Mouse (Mus musculus) liver, postnatal 0 days (tissue): Measurements from ENCODE around the gene Ccdc78. TPM values are rescaled to one million over a fixed set of nuclear protein-coding genes. Genes with fewer than 3 reads are reported as not detected.
A peak's percentile ranks its signal among the peaks of the same experiment; 100 is the strongest.

Experiments used
- ATAC-seq: fragments of 200-750 bp; cut with Nextera tagmentation; 2 replicates; pipeline ENCODE4 v1.8.0; 2017; ENCODE audit warnings: mild to moderate bottlenecking, moderate library complexity
- DNase-seq: peaks from one replicate; pipeline ENCODE4 v3.0.0-alpha.2; 2016
- H3K27ac ChIP-seq: fragments of 300-500 bp; sonication (generic); 2 replicates; pipeline ENCODE4 v1.5.1; 2014; ENCODE audit warnings: antibody characterized with exemption, moderate library complexity, mild to moderate bottlenecking, low read depth
- H3K27me3 ChIP-seq: fragments of 300-500 bp; sonication (generic); 2 replicates; pipeline ENCODE4 v1.6.1; 2014; ENCODE audit warnings: low read length, control low read depth, mixed read lengths; ENCODE audit not compliant: insufficient read depth
- H3K36me3 ChIP-seq: fragments of 300-500 bp; sonication (generic); replicated peaks from 2 replicates; pipeline ENCODE4 v1.6.1; 2014; ENCODE audit warnings: mild to moderate bottlenecking, control low read depth, low read length, moderate library complexity, mixed read lengths; ENCODE audit not compliant: insufficient read depth
- H3K4me1 ChIP-seq: fragments of 300-500 bp; sonication (generic); 2 replicates; pipeline ENCODE4 v1.6.1; 2014; ENCODE audit warnings: antibody characterized with exemption, mild to moderate bottlenecking, control low read depth; ENCODE audit not compliant: insufficient read depth
- H3K4me2 ChIP-seq: fragments of 300-500 bp; sonication (generic); 2 replicates; pipeline ENCODE4 v1.6.1; 2014; ENCODE audit warnings: low read depth, mild to moderate bottlenecking, low read length, moderate library complexity, mixed read lengths
- H3K4me3 ChIP-seq: fragments of 300-500 bp; sonication (generic); 2 replicates; pipeline ENCODE4 v1.5.1; 2014; ENCODE audit warnings: low read depth, low read length
- H3K9ac ChIP-seq: fragments of 300-500 bp; sonication (generic); replicated peaks from 2 replicates; pipeline ENCODE4 v1.6.1; 2014; ENCODE audit warnings: mild to moderate bottlenecking, moderate library complexity
- H3K9me3 ChIP-seq: fragments of 300-500 bp; sonication (generic); 2 replicates; pipeline ENCODE4 v1.6.1; 2016; ENCODE audit warnings: mild to moderate bottlenecking, control low read depth, low read length, mixed read lengths
- CTCF ChIP-seq: sonication (generic); IDR thresholded peaks from 2 replicates; pipeline ENCODE4 v1.5.1; 2016; ENCODE audit warnings: antibody characterized with exemption, low read depth
- EP300 ChIP-seq: IDR thresholded peaks from 2 replicates; pipeline ENCODE4 v1.6.1; 2016; ENCODE audit warnings: antibody characterized with exemption, low read depth, mild to moderate bottlenecking
- WGBS: fragments of 180-500 bp; shearing (Covaris S2); extraction: QIAGEN DNeasy Blood & Tissue Kit; methylation state at CpG from one replicate; pipeline ENCODE4 v1.1.7; 2014; ENCODE audit not compliant: insufficient replicate concordance; 5-methylcytosine and 5-hydroxymethylcytosine counted together
- polyA plus RNA-seq: library from polyadenylated mRNA; unstranded; fragments of >200 nt; fragmentation: Nextera tagmentation; extraction: Ambion mirVana; gene quantifications from 2 replicates; pipeline ENCODE4 v1.2.1, GENCODE M21; 2015

Ccdc78 gene
- polyA plus RNA-seq, 1 experiment from 2014 or later: not detected

DNA sequence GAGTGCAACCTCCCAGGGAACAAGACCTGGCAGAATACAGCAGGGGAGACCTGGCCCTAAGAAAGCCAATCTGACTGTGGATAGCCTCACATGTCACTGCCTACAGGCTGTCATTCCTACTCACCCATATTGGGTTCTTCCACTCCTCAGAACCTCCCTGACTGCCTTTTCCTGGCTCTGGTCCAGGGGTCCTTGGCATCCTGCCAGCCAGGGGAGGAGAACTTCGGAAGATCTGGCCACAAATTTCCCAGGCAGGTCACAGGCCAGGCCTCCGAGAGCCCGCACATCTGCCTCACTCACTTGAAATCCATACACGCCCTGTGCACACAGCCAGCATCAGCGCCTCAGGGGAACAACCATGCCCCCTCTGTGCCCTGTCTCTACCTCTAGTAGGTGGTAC lies 34.9 kb upstream of the Ccdc78 start:
- Histone ChIP-seq H3K36me3 (no peaks in the 10 kb centered on the region), H3K4me2 (no peak overlapping the region), H3K27ac (no peak overlapping the region), H3K27me3 (no peaks in the 10 kb centered on the region), H3K9me3 (no peaks in the 10 kb centered on the region), H3K4me1 (no peaks in the 10 kb centered on the region), H3K4me3 (no peak overlapping the region), H3K9ac (no peak overlapping the region)
- peak; percentile 39 for DNase-seq
- WGBS: 61% methylated on average over 5 of the region's 5 CpGs
- TF ChIP-seq CTCF (no peak), EP300 (no peak)
- no peak for ATAC-seq

DNA sequence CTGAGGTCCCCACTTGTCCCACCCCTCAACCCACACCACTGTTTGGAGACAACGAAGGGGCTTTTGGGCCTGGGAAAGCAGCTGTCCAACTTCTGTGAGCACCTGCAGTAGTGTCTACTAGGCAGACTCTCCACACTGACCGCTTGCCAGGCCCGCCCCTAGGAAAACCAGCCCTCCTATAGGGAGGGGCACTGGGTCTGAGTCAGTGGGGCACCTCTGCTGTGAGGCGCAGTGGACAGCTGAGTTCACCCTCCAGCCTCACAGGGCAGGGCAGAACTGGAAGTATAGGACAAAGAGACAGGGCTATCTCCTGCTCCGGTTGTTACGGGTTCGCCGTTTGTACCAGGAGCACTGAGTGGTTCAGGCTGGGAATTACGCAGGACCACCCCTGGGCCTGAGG lies 32.1 kb upstream of the Ccdc78 start, which contains the start of gene Msln:
Gene Msln (minus strand): TSS at position 138 of the 400 bp plus-strand sequence.
- WGBS: 79% methylated on average over 9 of the region's 9 CpGs
- no peak for TF ChIP-seq EP300
- no peak for TF ChIP-seq CTCF
- H3K9ac ChIP-seq: no peak within 1 kb of the TSS
- H3K4me3 ChIP-seq: no peak within 1 kb of the TSS
- no peak for ATAC-seq
- H3K27ac ChIP-seq: no peak within 1 kb of the TSS
- no peaks in the 10 kb centered on the region for H3K9me3 ChIP-seq
- H3K27me3 ChIP-seq: 0 out of 2 replicates have a peak, but pooled peaks cover 3% of the 10 kb centered on the region
- no peak for DNase-seq
- H3K4me2 ChIP-seq: no peak within 1 kb of the TSS
- no peaks in the 10 kb centered on the region for H3K4me1 ChIP-seq
- no peaks in the 10 kb centered on the region for H3K36me3 ChIP-seq

DNA sequence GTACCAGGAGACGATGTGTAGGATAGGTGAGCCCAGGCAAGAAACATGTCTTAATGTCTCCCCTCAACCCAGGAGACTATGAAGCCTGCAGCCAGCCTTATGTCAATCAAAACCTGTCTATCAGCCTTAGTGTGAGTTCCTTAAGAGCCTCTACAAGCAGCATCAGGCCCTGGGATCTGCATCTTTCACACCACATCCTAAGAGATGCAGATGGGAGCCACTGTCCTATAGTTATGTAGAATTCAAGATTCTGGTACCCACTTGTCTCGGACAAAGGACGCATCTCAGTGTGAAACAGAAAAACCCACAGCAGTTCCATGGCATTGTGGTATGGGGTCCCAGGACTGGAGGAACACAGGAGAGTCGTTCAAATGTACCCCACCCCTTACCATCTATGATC lies 31.3 kb upstream of the Ccdc78 start:
- H3K27ac ChIP-seq: no peak overlapping the region
- H3K36me3 ChIP-seq: no peaks in the 10 kb centered on the region
- WGBS: 72% methylated on average over 4 of the region's 4 CpGs
- H3K4me2 ChIP-seq: no peak overlapping the region
- no peak for DNase-seq
- no peaks in the 10 kb centered on the region for H3K4me1 ChIP-seq
- 0 out of 2 replicates have a peak, but pooled peaks cover 3% of the 10 kb centered on the region for H3K27me3 ChIP-seq
- no peak overlapping the region for H3K4me3 ChIP-seq
- no peak for ATAC-seq
- H3K9ac ChIP-seq: no peak overlapping the region
- TF ChIP-seq CTCF: no peak
- TF ChIP-seq EP300: no peak
- no peaks in the 10 kb centered on the region for H3K9me3 ChIP-seq

DNA sequence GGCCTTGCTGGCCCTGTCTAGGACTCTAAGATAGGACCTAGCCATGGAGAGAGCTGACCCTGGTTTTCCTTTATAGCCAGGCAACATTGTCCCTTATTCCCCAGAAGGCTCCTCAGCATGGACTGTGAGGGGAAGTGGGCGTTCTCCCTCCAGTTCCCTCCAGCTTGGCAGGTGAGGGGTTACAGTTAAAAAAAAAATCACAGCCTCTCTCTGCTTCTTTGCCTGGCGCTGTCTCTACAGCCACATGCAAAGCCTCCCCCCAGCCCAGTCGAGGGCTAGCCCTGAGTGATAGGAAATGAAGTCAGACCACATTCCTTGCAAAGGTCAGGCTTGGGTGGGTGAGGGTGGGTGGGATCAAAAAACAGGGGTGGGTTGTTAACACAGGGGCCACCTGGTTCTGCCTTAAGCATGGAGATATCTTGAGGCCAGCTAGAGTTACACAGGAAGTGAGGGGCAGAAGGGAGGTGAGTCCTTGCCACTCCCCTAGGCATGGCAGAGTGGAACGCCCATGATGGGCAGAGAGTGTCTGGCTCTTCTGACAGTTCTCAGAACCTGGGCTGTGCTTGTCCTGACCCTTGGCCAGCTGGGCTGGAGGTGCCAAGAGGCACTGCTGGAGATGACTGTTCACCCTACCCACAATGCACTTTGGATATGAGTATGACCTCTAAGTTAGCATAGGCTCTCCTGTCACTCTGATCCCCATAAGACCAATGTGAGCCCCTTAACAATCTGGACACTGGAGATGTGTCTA lies 30.6 kb upstream of the Ccdc78 start:
- WGBS: 39% methylated on average over 4 of the region's 4 CpGs
- Histone ChIP-seq H3K4me2 (no peak overlapping the region), H3K4me3 (no peak overlapping the region), H3K4me1 (no peaks in the 10 kb centered on the region), H3K9ac (no peak overlapping the region), H3K9me3 (no peaks in the 10 kb centered on the region), H3K27me3 (0 out of 2 replicates have a peak, but pooled peaks cover 3% of the 10 kb centered on the region), H3K27ac (no peak overlapping the region), H3K36me3 (no peaks in the 10 kb centered on the region)
- DNase-seq (no peak), ATAC-seq (0 out of 2 replicates have a peak, but pooled peaks have one; percentile 15)
- no peak for TF ChIP-seq CTCF
- no peak for TF ChIP-seq EP300

DNA sequence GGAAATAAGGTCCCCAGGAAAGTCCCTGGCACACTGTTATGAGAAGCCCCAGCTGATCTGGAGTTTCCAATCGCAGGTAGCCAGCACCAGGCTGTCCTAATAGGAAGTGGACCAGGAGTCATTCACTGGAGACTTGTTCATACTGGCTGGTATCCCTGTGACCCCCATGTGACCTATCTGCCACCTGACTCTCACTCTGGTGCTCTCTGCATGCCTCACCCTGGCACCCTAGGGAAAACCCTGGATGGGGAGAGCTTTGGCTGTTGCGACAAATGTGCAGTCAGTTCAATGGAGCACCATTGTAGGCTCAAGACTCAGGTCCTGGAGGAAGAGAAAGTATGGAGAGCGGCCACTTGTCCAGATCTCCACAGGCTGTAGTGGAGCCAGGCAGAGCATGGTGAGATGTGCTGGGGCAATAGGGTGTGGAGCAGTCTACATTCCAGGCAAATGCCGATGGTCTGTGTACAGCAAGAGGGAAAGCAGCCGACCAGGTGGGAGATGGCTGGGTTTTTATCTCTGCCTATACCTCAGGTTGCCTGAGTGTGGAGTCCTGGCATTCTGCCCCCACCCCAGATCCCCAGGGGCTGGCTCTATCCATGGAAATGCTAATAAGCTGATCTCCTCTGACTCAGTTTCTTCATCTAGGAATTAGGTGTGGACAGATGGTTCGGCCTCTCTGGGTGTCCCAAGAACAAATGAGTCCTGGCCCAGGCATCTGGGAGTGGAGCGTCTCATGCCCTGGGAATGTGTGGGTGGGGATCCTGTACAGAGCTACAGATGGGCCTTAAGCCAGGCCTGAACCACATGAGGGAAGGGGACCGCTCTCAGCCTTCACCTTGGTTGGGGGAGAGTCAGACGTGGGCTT lies 29.8 kb upstream of the Ccdc78 start:
- H3K27ac ChIP-seq: no peak overlapping the region
- no peak for DNase-seq
- no peak overlapping the region for H3K4me2 ChIP-seq
- no peak overlapping the region for H3K4me3 ChIP-seq
- no peaks in the 10 kb centered on the region for H3K4me1 ChIP-seq
- H3K36me3 ChIP-seq: no peaks in the 10 kb centered on the region
- TF ChIP-seq CTCF (no peak), EP300 (no peak)
- H3K9me3 ChIP-seq: no peaks in the 10 kb centered on the region
- 0 out of 2 replicates have a peak, but pooled peaks cover 3% of the 10 kb centered on the region for H3K27me3 ChIP-seq
- peak; percentile 7; the same call in 1 of the 2 replicates for ATAC-seq
- 69% methylated on average over 9 of the region's 9 CpGs for WGBS
- H3K9ac ChIP-seq: no peak overlapping the region

DNA sequence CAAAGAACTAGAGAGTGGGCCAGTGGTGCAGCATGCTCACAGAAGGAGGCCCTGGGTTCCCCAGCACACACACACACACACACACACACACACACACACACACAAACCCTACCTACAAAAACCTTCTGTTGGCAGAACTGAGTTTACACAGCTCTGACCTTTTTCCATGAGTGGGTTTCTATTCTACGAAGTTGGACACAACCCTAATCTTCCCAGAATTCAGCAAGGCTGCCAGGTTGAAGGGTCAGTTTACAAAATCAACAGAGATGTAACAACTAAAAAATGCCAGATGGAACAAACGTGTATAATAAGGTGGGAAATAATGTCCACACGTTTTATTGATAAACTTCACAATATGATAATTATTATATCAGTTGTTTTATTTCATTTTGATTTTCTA lies 28.7 kb upstream of the Ccdc78 start:
- no peak overlapping the region for H3K9ac ChIP-seq
- ATAC-seq: no peak
- no peak for TF ChIP-seq CTCF
- TF ChIP-seq EP300: no peak

More for the DNA sequence above, 28.7 kb upstream of the Ccdc78 start:
- H3K4me3 ChIP-seq: no peak overlapping the region
- H3K27me3 ChIP-seq: 0 out of 2 replicates have a peak, but pooled peaks cover 3% of the 10 kb centered on the region
- H3K4me1 ChIP-seq: no peaks in the 10 kb centered on the region
- H3K27ac ChIP-seq: no peak overlapping the region
- no peaks in the 10 kb centered on the region for H3K36me3 ChIP-seq
- no peak for DNase-seq
- 55% methylated on average over 3 of the region's 3 CpGs for WGBS
- H3K9me3 ChIP-seq: no peaks in the 10 kb centered on the region
- H3K4me2 ChIP-seq: no peak overlapping the region
